Mouse (Mus musculus): Measurements from ENCODE around the gene Trpm2. TPM values are rescaled to one million over a fixed set of nuclear protein-coding genes. Genes with fewer than 3 reads are reported as not detected.
A peak's percentile ranks its signal among the peaks of the same experiment; 100 is the strongest.

Gene Trpm2
- polyA plus RNA-seq, 1 experiment, result 3.4 TPM

DNA sequence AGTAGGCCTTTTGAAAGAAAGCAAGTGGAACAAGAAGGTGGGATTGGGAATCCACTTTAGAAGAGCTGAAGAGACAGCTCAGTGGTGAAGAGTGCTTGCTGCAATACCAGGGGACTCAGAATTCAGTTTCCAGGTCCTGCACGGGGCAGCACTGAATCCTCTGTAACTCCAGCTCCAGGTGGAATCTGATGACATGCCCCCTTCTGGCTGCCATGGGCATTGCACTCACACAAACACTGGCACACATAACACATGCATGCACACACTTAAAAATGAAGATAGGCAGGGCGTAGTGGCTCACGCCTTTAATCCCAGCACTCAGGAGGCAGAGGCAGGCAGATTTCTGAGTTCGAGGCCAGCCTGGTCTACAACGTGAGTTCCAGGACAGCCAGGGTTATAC lies 87.8 kb downstream of the Trpm2 start:
- no peaks in the 10 kb centered on the region for H3K27me3 ChIP-seq (ENCODE audit: control insufficient read depth, insufficient read depth, low read length)
- WGBS, result 83% methylated on average over 5 of the region's 5 CpGs

DNA sequence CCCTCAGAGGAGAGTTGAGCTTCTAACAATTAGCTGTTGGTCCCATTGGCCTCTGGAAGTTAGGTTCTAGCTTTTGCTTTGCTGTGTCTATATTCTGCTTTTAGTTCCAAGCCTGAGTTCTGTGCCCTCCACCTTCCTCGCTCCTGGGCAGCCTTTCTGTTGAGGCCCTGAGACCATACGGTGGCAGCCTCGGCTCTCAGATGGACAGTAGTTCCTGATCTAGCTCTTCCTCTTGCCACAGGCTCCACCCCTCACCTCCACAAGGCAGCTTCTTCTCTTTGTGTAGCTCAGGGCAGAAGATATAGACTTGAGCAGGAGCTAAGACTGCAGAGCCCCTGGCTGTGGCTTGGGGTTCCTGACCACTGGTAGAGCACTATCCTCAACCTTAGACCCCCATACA lies 90.1 kb downstream of the Trpm2 start:
- Histone ChIP-seq H3K4me1 (ENCODE audit: control insufficient read depth, insufficient read depth, insufficient read length, low read length) (no peaks in the 10 kb centered on the region), H3K36me3 (ENCODE audit: control insufficient read depth, insufficient read depth, low read length) (no peaks in the 10 kb centered on the region), H3K27me3 (ENCODE audit: control insufficient read depth, insufficient read depth, low read length) (no peaks in the 10 kb centered on the region), H3K4me3 (ENCODE audit: low read depth, low read length) (no peak overlapping the region), H3K27ac (ENCODE audit: insufficient read depth, low read depth, low read length) (no peak overlapping the region)
- 55% methylated on average over 3 of the region's 3 CpGs for WGBS
- no peak for TF ChIP-seq POLR2A (IDR thresholded peaks at IDR 0.05; ENCODE audit: low read depth, low read length)
- no peak for TF ChIP-seq CTCF (IDR thresholded peaks at IDR 0.05; ENCODE audit: extremely low read depth, insufficient read length, insufficient replicate concordance, low read depth, low read length)

More for the DNA sequence above, 87.8 kb downstream of the Trpm2 start:
- Histone ChIP-seq H3K27ac (ENCODE audit: insufficient read depth, low read depth, low read length) (no peak overlapping the region), H3K4me3 (ENCODE audit: low read depth, low read length) (no peak overlapping the region), H3K36me3 (ENCODE audit: control insufficient read depth, insufficient read depth, low read length) (no peaks in the 10 kb centered on the region), H3K4me1 (ENCODE audit: control insufficient read depth, insufficient read depth, insufficient read length, low read length) (no peaks in the 10 kb centered on the region)
- TF ChIP-seq POLR2A (IDR thresholded peaks at IDR 0.05; ENCODE audit: low read depth, low read length), result no peak
- TF ChIP-seq CTCF (IDR thresholded peaks at IDR 0.05; ENCODE audit: extremely low read depth, insufficient read length, insufficient replicate concordance, low read depth, low read length), result no peak

DNA sequence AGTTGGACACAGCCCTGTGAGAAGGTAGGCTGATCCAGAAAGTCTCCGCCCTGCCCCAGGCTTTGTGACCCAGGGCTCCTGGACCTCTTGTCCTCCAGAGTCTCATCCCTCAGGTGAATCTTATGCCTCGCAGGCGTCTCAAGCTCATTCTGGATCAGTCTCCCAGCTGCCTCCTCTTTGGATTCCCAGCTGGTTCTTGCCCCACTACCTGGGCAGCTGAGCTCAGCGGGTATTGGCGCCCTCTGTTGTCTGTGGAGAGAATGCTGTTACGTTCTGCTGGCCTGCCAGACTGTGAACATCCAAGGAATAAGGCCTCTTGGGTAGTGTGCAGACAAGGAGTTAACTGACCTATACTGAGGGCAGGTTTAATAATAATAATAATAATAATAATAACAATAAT lies 91.4 kb downstream of the Trpm2 start:
- 63% methylated on average over 6 of the region's 6 CpGs for WGBS
- Histone ChIP-seq H3K4me1 (ENCODE audit: control insufficient read depth, insufficient read depth, insufficient read length, low read length) (no peaks in the 10 kb centered on the region), H3K36me3 (ENCODE audit: control insufficient read depth, insufficient read depth, low read length) (no peaks in the 10 kb centered on the region), H3K4me3 (ENCODE audit: low read depth, low read length) (no peak overlapping the region), H3K27ac (ENCODE audit: insufficient read depth, low read depth, low read length) (no peak overlapping the region), H3K27me3 (ENCODE audit: control insufficient read depth, insufficient read depth, low read length) (no peaks in the 10 kb centered on the region)
- TF ChIP-seq CTCF (IDR thresholded peaks at IDR 0.05; ENCODE audit: extremely low read depth, insufficient read length, insufficient replicate concordance, low read depth, low read length) (peak; percentile 25; the same call in 1 of the 2 replicates), POLR2A (IDR thresholded peaks at IDR 0.05; ENCODE audit: low read depth, low read length) (no peak)

DNA sequence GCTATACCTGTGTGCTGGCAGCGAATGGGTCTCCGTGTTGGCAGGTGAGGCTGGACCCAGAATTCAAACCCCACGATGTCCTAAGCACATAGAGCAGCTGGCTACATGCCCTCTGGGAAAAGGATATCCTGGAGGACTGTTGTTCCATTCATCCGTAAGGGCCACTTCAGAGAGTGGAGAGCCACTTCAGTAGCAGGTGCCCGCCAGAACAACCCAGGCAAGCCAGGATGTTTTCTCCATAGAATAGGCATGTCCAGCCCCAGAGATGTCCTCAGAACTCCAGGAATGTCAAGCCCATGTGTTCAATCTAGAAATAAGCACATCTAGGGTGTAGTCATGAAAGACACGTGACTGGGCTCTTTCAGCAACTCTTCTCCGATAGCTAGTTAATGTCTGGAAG lies 100.7 kb downstream of the Trpm2 start:
- Histone ChIP-seq H3K36me3 (ENCODE audit: control insufficient read depth, insufficient read depth, low read length) (no peaks in the 10 kb centered on the region), H3K27ac (ENCODE audit: insufficient read depth, low read depth, low read length) (no peak overlapping the region), H3K4me3 (ENCODE audit: low read depth, low read length) (no peak overlapping the region), H3K4me1 (ENCODE audit: control insufficient read depth, insufficient read depth, insufficient read length, low read length) (peaks cover under 1% of the 10 kb centered on the region), H3K27me3 (ENCODE audit: control insufficient read depth, insufficient read depth, low read length) (no peaks in the 10 kb centered on the region)
- WGBS, result 85% methylated on average over 7 of the region's 7 CpGs
- TF ChIP-seq CTCF (IDR thresholded peaks at IDR 0.05; ENCODE audit: extremely low read depth, insufficient read length, insufficient replicate concordance, low read depth, low read length) (no peak), POLR2A (IDR thresholded peaks at IDR 0.05; ENCODE audit: low read depth, low read length) (no peak)

DNA sequence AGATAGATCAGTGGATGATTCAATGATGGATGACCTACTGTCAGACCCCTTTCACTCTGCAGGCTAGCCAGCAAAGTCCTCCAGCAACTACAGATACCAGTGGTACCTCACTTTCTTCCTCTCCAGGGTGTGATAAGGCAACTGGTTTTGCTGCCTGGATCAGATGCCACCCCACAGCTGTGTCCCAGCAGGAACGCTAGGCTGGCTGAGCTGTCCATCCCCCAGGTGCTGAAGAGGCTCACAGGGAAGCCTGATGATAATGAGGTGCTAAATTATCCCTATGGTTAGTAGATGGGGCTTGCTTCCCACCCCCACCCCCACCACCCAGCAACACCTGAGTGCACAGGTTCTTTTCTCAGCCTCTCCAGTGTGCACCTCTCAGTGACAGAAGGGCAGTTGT lies 102.8 kb downstream of the Trpm2 start:
- Histone ChIP-seq H3K27ac (ENCODE audit: insufficient read depth, low read depth, low read length) (no peak overlapping the region), H3K27me3 (ENCODE audit: control insufficient read depth, insufficient read depth, low read length) (no peaks in the 10 kb centered on the region), H3K4me1 (ENCODE audit: control insufficient read depth, insufficient read depth, insufficient read length, low read length) (peaks cover 2% of the 10 kb centered on the region), H3K36me3 (ENCODE audit: control insufficient read depth, insufficient read depth, low read length) (no peaks in the 10 kb centered on the region), H3K4me3 (ENCODE audit: low read depth, low read length) (no peak overlapping the region)
- 35% methylated on average over 1 of the region's 1 CpGs for WGBS
- TF ChIP-seq CTCF (IDR thresholded peaks at IDR 0.05; ENCODE audit: extremely low read depth, insufficient read length, insufficient replicate concordance, low read depth, low read length) (no peak), POLR2A (IDR thresholded peaks at IDR 0.05; ENCODE audit: low read depth, low read length) (no peak)

DNA sequence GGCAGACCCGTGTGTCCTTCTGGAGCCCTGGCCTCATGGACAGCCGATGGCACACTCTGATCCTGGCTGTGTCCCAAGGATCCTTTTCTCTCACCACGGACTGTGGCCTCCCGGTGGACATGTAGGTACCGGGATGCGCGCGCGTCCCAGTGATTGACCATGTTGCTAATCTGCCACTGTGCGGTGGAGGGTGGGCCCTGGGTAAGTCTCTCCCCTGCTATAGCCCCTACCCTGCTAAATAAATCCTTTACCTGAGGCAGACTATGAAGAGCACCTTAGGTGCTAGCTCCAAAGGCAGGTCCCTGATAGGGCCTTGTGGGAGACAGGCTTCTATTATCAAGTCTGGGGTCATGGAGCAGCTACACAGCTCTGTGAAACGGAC lies 105.6 kb downstream of the Trpm2 start:
- 31% methylated on average over 11 of the region's 11 CpGs for WGBS
- Histone ChIP-seq H3K4me3 (ENCODE audit: low read depth, low read length) (peak overlapping the region; percentile 53), H3K27ac (ENCODE audit: insufficient read depth, low read depth, low read length) (no peak overlapping the region), H3K4me1 (ENCODE audit: control insufficient read depth, insufficient read depth, insufficient read length, low read length) (peaks cover 2% of the 10 kb centered on the region), H3K27me3 (ENCODE audit: control insufficient read depth, insufficient read depth, low read length) (no peaks in the 10 kb centered on the region; the same call in 1 of the 2 replicates), H3K36me3 (ENCODE audit: control insufficient read depth, insufficient read depth, low read length) (no peaks in the 10 kb centered on the region)
- TF ChIP-seq CTCF (IDR thresholded peaks at IDR 0.05; ENCODE audit: extremely low read depth, insufficient read length, insufficient replicate concordance, low read depth, low read length), result no peak
- peak; percentile 5; the same call in 1 of the 2 replicates for TF ChIP-seq POLR2A (IDR thresholded peaks at IDR 0.05; ENCODE audit: low read depth, low read length)

DNA sequence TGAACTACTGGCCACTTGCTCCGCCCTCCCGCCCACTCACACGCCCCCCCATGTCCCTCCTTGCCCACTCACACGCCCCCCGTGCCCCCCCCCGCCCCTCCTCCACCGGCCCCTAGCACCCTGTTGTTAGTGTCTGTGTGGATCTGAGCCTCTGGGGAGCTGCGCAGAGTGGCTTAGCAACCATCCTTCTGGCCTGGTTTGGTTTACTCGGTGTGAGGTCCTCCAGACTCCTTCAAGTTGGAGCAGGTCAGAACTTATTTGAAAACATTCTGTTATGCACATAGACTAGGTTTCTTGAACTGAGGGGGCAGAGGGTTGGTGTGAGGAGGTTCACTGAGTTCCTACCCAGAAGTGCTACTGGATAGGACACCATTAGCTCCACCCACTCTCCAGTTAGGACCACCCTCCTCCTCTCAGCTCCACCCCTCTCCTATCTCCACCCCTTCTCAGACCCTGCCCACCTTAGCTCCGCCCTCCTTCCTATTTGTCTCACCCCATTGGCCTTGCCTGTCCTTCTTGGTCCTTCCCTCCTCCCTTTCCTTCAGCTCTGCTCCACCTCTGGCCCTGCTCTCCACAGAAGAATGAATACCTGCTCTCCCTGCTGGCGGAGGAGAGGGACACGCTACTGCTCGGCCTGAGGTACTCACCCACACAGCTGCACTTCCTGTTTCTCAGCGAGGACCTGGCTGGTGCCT lies 106.1 kb downstream of the Trpm2 start:
- Histone ChIP-seq H3K27me3 (ENCODE audit: control insufficient read depth, insufficient read depth, low read length) (no peaks in the 10 kb centered on the region; the same call in 1 of the 2 replicates), H3K4me3 (ENCODE audit: low read depth, low read length) (peak overlapping the region; percentile 53), H3K27ac (ENCODE audit: insufficient read depth, low read depth, low read length) (no peak overlapping the region), H3K4me1 (ENCODE audit: control insufficient read depth, insufficient read depth, insufficient read length, low read length) (peaks cover 2% of the 10 kb centered on the region), H3K36me3 (ENCODE audit: control insufficient read depth, insufficient read depth, low read length) (no peaks in the 10 kb centered on the region)
- 39% methylated on average over 14 of the region's 14 CpGs for WGBS
- peak; percentile 28; the same call in 1 of the 2 replicates for TF ChIP-seq POLR2A (IDR thresholded peaks at IDR 0.05; ENCODE audit: low read depth, low read length)
- no peak for TF ChIP-seq CTCF (IDR thresholded peaks at IDR 0.05; ENCODE audit: extremely low read depth, insufficient read length, insufficient replicate concordance, low read depth, low read length)
